Mouse (Mus musculus): ENCODE data around the gene Slc2a3.

DNA sequence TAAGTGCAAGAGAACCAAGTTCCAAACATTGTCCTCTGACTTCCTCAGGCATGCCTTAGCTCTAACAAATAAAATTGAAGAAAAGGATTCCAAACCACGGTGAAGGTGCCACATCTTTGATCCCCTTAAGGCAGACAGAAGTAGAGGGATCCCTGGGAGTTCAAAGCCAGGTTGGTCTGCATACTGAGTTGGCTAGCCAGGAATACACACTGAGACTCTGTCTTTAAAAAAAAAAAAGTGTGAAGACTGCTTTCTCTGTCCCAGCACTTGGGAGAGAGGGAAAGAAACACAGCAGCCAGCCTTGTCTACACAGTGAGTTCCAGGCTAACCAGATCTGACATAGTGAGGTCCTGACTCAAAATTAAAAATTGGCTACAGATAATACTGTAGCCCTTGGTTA, 97.7 kb downstream of the Slc2a3 start:
- TF ChIP-seq GATA1 (IDR thresholded peaks at IDR 0.05; ENCODE audit: borderline replicate concordance, low read length) = no peak
- no peak for TF ChIP-seq FLI1 (IDR thresholded peaks at IDR 0.05; ENCODE audit: low read length)

Data from megakaryocyte, embryonic 14.5 days (primary cell).